Mouse (Mus musculus): ENCODE data around the gene Fam187a.
A peak's percentile ranks its signal among the peaks of the same experiment; 100 is the strongest.

The Fam187a gene

DNA sequence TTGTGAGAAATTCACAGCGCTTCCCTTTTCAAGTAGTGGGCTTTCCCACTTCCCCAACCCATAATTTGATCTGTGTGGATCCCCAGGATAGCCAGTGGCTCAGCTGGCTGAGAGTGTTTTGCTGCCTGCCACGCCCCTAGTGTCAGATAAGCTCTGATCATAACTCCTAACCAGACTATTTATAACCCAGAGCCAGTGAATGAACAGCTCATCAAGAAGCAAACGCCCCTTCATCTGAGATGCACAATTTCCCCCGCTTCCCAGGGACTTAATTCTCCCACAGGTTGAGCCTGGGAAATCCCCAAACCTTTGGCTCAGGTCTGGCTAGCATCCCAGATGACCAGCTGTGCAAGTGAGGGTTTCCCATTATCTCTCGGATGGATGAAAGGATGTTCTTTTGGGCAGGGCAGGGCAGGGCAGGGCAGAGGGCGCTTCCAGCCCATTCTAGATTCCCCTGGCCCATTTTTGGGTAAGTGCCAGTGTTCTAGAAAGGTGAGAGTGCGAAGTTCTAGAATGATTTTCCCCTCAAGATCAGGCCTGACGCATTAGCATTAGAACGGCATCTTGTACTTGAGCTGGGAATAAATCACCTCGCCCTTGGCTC lies at the start of gene Fam187a:
Fam187a (plus strand) TSS at position 554 of the 604 bp plus-strand sequence.
- no peak for DNase-seq (ENCODE audit: low spot score)

DNA sequence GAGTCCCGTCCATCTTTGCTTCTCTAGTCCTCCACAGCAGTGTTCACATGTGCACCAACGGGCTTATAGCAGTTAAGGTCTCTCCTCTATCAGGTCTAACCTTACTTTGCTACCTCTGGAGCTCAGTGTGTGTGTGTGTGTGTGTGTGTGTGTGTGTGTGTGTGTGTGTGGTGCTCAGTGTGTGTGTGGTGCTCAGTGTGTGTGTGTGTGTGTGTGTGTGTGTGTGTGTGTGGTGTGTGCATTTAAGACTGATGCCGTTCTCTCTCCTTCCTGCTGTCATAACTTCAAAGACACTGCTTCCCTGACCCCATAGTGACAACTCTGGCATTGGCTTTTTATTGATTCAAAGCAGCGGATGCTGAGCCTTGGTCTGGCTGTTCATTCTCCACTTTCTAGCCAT lies 49.4 kb upstream of the Fam187a start, which contains the start of gene Higd1b:
Higd1b (plus strand) TSS at position 301 of the 400 bp plus-strand sequence.
- no peak for DNase-seq (ENCODE audit: low spot score)

GRCm38 (mm10) chr11:102836146-102836545 lies 48.8 kb upstream of the Fam187a start:
- DNase-seq (ENCODE audit: low spot score) = no peak

DNA sequence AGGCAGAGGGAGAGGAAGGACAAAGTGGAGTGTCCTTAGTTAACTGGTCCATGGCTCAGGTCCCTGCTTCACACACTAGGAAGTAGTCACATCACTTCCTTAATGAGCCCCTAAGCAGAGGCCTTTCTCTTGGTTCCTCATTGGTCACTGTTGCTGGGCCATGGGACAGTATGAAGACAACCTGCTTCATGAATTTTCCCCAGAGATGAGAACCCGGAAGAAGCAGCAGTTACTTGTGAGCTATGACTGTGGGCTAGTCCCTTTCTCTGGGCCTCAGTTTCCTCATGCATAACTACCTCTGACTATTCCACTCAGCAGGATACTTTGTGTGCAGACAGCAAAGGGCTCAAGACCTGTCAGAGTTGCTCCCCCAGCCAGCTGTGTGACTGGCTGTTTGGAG lies 47.6 kb upstream of the Fam187a start:
- no peak for DNase-seq (ENCODE audit: low spot score)

GRCm38 (mm10) chr11:102838126-102838525 lies 46.8 kb upstream of the Fam187a start:
- no peak for DNase-seq (ENCODE audit: low spot score)

DNA sequence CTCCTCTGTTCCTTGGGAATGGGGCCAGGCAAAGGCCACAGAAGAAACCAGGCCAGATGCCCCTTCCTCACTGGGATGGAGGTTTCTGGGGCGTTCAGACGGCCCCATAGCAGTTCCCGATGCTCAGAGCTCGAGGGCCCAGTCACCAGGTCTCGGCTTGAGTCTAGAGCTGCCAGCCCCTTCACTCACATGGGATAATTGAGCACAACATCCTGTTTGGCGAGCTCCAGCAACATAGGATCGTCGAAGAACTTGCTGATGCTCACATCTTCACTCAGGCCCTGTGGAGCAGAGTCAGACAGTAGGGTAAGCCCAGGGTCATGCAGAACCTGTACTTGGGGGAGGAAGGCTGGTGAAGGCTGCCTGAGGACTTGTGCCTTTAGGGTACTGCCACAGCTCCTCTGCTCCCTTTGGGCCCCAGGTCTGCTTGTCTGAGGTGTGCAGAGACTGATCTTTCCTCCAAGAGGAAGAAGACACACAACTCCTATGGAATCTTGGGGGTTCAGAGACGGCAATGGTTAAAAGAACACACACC lies 46.3 kb upstream of the Fam187a start:
- no peak for DNase-seq (ENCODE audit: low spot score)

DNA sequence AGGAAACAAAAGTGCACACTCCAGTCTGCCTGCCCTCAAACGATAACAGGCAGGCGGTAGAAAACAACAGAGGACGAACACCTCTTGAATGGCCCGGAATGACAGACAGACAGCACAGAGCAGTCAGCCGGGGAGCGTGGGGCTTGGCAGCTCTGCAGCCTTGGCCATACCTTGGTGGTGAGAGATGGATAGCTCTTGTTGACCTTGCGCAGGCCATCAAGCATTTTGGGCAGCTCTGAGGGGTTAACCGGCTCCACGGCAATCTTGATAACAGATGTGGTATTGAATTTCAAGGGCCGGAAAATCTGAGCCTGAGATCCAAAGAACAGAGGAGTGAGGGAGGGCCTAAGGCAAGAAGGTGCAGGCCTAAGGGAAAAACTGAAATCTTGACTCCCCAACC lies 39.0 kb upstream of the Fam187a start:
- no peak for DNase-seq (ENCODE audit: low spot score)

- peak; percentile 27 for DNase-seq (ENCODE audit: low spot score)
These were observed 33.1 kb upstream of the Fam187a start for GRCm38 (mm10) chr11:102851883-102852282.

GRCm38 (mm10) chr11:102853760-102854159 lies 31.2 kb upstream of the Fam187a start:
- DNase-seq (ENCODE audit: low spot score) = no peak

DNA sequence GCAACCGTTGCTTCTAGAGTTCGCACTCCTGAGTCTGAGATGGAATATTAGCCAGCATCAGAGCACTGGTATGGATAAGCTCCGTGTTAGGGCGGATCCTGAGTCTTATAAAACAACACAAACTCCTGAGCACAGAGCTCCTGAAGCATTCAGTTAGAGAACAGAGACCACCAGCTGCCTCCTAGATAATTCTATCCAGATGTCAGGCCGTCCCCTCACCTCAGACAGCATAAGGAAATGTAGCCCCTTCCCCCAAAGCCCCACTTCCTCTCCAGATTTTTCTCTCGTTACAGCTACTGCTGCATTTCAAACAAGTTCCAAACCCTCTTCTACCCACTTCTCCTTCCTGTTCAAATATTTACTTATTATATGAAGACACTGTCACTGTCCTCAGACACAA lies 29.0 kb upstream of the Fam187a start:
- no peak for DNase-seq (ENCODE audit: low spot score)

DNA sequence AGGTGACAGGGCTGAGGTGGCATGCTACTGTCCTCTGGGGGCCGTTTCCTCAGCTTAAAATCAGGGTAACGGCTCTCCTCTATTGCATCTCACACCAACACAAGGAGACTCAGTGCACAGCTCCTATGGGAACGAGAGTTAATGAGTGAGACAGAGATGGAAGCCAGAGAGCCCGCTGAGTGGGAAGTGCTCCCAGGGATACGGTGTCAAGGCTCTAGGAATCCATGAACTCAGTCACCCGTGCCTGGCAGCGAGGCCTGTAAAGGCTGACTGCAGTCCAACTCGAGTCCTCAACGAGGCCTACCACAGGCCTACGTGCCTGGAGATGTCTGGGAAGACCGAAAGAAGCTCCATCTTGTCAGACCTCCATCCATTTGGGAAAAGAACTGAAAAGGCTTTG lies 26.0 kb upstream of the Fam187a start:
- DNase-seq (ENCODE audit: low spot score) = no peak

DNA sequence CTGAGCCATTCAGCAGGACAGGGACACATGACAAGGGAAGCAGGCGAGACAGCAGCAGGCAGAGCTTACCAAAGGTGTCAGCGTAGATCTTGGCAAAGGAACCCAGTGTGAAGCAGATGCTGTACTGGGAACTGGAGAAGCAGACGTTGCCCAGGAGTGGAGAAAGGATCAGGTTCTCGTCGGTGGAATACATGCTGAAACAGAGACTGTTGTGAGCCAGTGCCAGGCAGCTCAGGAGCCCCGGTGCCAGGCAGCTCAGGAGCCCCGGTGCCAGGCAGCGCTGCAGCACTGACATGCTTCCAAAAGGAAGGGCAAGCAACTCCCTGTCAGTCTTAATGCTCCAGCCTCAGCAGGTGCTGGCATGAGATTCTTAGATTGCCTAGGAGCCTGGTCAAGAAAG lies 25.0 kb upstream of the Fam187a start:
- DNase-seq (ENCODE audit: low spot score) = no peak

DNA sequence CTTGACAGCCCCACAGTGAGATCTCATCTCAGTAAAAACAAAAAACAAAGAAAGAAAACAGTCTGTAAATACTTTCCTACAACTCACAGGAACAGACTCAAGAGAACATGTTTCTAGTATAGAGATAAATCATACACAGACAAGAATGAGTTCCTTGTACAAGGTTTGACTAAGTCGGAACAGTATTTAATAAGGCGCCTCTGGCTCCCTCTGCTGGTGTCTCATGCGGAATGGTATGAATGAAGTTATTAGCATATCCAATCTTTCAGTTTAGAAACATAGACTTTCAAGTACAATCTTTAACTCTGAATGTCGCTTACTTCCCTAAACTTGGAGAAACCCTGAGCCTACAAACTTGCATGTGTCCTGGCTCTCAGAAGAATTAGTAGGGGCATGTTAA lies 20.7 kb upstream of the Fam187a start:
- peak; percentile 20 for DNase-seq (ENCODE audit: low spot score)

DNA sequence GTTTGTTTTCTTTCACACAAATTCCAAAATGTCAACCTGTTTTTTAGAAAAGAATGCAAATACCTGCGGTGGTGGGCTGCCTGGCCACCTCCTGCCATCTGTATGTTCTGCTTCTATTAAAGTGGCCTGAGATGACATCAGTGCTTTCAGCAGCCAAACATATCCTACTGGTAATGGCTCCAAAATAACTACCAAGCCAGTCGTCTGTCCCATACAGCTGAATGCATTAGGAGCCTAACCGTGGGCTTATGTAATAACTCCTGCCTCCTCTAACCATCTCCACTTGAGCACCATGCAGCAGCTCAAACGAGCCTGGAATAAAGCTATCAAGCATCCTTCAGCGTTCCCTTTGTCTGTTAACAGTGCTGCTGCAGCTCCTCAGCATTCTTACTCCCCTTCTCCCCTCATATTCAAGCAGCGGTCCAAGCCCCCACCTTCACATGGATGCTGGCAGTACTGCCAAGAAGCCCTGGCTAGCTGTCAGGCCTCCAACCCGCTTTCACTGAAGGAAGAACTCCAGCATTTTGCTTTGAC lies 10.1 kb upstream of the Fam187a start:
- no peak for DNase-seq (ENCODE audit: low spot score)

DNA sequence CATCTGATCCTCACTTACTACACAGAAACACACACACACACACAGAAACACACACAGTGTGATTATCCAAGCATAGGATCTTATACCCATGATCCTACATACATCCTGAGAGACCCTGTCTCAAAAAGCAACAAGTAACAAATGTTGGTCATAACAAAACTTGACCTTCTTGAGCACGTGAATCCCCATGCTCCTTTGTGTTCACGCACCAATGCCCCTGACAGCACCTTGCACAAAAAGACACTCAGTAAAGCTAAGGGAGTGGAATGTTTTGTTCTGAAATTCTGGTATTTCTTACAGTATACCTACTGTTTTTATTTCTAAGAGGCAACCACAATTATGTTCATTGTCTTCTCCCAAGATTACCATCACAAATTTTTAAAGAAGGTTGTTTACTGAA lies 5.4 kb upstream of the Fam187a start:
- DNase-seq (ENCODE audit: low spot score) = no peak

GRCm38 (mm10) chr11:102880585-102881313 lies 4.2 kb upstream of the Fam187a start, which contains the start of the genes Eftud2 and Ccdc103:
Eftud2 (minus strand) TSS chr11:102880985.
Ccdc103 (plus strand) TSS chr11:102881204.
- peak; percentile 95 for DNase-seq (ENCODE audit: low spot score)

DNA sequence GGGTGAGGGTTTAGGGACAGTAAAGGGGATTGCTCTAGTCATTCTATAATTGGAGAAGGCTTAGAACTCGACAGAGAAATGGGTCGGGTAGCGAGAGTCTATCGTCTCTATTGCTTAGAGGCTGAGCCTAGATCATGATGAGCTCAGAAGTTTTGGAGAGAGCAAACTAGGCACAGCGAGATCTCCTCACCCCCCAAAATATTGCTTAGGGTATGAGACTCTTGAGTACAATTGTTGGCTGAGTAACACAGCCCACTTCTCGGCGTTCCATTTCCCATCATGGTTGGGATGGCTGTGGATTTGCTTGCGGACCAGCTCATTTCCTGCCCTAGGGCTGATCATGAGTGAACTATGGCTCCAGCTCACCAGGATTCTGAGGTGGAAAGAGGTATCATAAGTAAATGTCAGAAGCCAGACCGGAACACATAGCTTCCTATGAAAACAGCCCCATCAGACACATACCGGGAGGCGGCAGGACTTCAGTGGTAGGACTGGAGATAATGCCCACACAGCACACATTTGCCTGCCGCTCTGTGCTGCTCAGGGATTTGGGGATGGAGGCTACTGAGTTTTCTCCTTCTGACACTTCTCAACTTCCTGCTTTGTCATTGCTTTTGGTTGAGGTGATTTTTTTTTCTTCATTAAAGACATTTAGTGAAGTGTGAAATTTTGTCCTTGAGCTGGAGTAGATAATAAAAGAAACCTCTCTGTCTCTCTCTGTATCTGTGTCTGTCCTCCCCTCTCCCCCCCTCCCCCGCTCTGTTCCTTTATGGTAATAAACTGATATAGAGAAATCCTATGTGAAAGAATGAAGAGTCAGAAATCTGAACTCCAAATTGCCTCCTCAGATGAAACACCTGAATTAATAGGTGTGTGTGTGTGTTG lies 3.4 kb upstream of the Fam187a start:
- DNase-seq (ENCODE audit: low spot score) = no peak

DNA sequence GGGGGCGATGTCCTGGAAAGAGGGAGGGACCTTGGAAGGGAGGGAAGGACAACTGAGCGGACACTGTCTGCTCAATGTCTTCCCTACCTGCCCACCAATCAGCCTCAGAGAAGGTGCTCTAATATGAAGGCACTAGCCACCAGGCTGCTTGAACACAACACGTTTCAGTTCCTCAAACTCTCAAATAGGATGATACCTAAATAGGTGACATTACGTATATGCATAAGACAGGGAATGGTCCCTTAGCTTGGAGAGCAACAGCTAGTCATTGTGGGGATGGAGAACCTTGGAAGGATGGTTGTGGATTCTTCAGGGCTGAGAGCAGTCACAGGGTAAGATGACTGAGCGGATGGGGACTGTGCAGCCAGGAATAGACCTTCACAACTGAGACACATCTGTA lies 2.5 kb downstream of the Fam187a start:
- DNase-seq (ENCODE audit: low spot score) = no peak

DNA sequence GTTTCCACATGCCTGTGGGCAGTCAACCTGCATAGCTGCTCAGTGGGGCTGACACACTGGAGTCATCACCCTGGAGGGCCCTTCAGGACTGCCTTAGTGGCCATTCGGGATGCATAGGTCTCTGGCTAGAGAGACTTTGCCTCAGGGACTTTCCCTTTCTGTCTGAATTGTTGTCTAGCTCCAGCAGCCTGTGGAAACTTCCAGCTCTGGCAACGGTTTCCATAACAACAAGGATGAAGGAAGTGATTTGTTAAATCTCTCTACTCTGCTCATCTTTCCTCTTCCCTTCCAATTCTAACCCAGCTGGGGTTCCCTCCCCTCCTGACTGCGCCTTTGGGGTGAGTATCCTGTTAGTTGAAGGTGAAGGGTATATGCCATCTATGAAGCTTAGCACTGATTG lies 3.2 kb downstream of the Fam187a start:
- no peak for DNase-seq (ENCODE audit: low spot score)

- no peak for DNase-seq (ENCODE audit: low spot score)
These were observed 5.1 kb downstream of the Fam187a start for GRCm38 (mm10) chr11:102890096-102890495.

DNA sequence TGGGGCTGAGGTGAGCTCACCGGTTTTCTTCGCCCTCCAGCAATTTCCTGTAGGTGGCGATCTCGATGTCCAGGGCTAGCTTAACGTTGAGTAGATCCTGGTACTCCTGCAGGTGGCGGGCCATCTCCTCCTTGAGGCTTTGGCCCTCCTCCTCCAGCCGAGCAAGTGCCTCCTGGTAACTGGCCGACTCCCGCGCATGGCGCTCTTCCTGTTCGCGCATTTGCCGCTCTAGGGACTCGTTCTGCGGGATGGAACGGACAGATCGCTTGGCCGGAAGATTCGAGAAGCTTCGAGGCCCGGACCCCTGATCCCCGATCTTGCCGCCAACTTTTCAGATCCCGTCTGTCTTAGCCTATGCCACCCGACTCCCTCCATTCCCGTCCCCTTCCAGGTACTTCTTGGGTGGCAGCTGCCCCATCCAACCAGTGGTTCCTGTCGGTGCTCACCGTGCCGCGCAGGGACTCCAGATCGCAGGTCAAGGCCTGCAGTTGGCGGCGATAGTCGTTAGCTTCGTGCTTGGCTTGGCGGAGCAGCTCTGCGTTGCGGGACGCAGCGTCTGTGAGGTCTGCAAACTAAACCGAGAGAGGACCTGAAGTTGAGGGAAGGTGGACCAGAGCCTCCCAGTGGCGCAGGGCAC lies 8.2 kb downstream of the Fam187a start:
- peak; percentile 32 for DNase-seq (ENCODE audit: low spot score)

DNA sequence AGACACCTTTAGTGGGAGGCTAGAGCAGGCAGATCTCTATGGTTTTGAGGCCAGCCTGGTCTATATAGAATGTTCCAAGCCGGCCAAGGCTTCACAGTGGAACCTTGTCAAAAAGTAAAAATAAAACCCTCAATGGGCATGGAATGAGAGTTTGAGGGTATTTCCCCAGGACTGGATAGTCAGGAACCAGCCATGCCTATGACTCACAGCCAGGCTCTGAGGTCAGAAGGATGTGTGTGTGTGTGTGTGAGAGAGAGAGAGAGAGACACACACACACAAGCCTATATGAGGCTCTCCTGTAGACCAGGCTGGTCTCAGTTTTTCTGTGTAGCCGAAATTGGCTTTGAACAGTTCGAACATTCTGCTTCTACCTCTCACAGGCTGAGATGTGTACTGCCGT lies 9.7 kb downstream of the Fam187a start:
- DNase-seq (ENCODE audit: low spot score) = no peak

Data from ovary, postnatal 10 days (tissue).